Mouse (Mus musculus) forebrain, postnatal 0 days (tissue): ENCODE results near the gene Ppp1r3d. TPM values are rescaled to one million over a fixed set of nuclear protein-coding genes. Genes with fewer than 3 reads are reported as not detected.

Source experiments
- ATAC-seq: fragments of 200-750 bp; cut with Nextera tagmentation; 2 replicates; pipeline ENCODE4 v1.8.0; 2017; ENCODE audit warnings: mild to moderate bottlenecking, moderate library complexity
- DNase-seq: peaks from one replicate; pipeline ENCODE4 v3.0.0-alpha.2; 2015
- H3K27ac ChIP-seq: fragments of 300-500 bp; sonication (generic); 2 replicates; pipeline ENCODE4 v1.5.1; 2014; ENCODE audit warnings: low read depth, mild to moderate bottlenecking, antibody characterized with exemption, low read length, moderate library complexity, mixed read lengths
- H3K27me3 ChIP-seq: fragments of 300-500 bp; sonication (generic); 2 replicates; pipeline ENCODE4 v1.6.1; 2014; ENCODE audit warnings: mild to moderate bottlenecking, low read length, mixed read lengths; ENCODE audit not compliant: insufficient read depth
- H3K36me3 ChIP-seq: fragments of 300-500 bp; sonication (generic); 2 replicates; pipeline ENCODE4 v1.6.1; 2014; ENCODE audit warnings: mild to moderate bottlenecking, moderate library complexity; ENCODE audit not compliant: insufficient read depth
- H3K4me1 ChIP-seq: fragments of 300-500 bp; sonication (generic); 2 replicates; pipeline ENCODE4 v1.6.1; 2014; ENCODE audit warnings: antibody characterized with exemption; ENCODE audit not compliant: insufficient read depth
- H3K4me2 ChIP-seq: fragments of 300-500 bp; sonication (generic); 2 replicates; pipeline ENCODE4 v1.6.1; 2014; ENCODE audit warnings: low read depth, mild to moderate bottlenecking, moderate library complexity
- H3K4me3 ChIP-seq: fragments of 300-500 bp; sonication (generic); 2 replicates; pipeline ENCODE4 v1.5.1; 2014; ENCODE audit warnings: low read depth, low read length, mixed read lengths
- H3K9ac ChIP-seq: fragments of 300-500 bp; sonication (generic); 2 replicates; pipeline ENCODE4 v1.6.1; 2014; ENCODE audit warnings: mild to moderate bottlenecking
- H3K9me3 ChIP-seq: fragments of 300-500 bp; sonication (generic); 2 replicates; pipeline ENCODE4 v1.6.1; 2016; ENCODE audit warnings: low read length
- CTCF ChIP-seq: sonication (generic); IDR thresholded peaks from 2 replicates; pipeline ENCODE4 v1.5.1; 2016; ENCODE audit warnings: antibody characterized with exemption, control low read depth, low read depth
- WGBS: fragments of 180-500 bp; shearing (Covaris S2); extraction: QIAGEN DNeasy Blood & Tissue Kit; methylation state at CpG from one replicate; pipeline ENCODE4 v1.1.7; 2014; 5-methylcytosine and 5-hydroxymethylcytosine counted together
- polyA plus RNA-seq: library from polyadenylated mRNA; unstranded; fragments of >200 nt; fragmentation: Nextera tagmentation; extraction: Ambion mirVana; gene quantifications from 2 replicates; pipeline ENCODE4 v1.2.1, GENCODE M21; 2015
- total RNA-seq: library from RNA; depleted of rRNA; stranded (reverse); fragments of >200 nt; gene quantifications from 2 replicates; pipeline ENCODE4 v1.2.3, GENCODE M21; 2014

The Ppp1r3d gene
- total and polyA plus RNA-seq, 2 experiments from 2014 or later, result 3.8 to 8.8 TPM

DNA sequence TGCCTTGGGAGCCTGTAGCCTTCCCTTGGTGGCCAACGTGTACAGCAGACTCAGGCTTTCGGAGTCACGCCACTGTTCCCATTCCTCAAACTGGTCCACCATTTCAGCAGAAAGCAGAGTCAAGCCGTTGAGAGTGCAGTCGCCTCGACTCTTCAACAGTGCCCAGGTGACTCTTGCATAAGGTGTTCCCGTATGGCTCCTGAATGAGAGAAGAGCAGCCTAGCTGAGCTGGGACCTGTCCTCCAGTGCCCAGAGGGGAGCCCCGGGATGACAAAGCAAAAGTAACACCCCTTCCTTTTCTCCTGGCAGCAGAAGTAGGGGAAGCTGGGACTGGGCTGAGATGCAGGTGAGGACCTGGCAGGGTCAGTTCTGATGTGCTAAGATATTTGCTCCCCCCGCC, 13.9 kb upstream of the Ppp1r3d start:
- ATAC-seq (no peak), DNase-seq (no peak)
- no peak overlapping the region for H3K4me3 ChIP-seq
- no peak for TF ChIP-seq CTCF
- H3K4me1 ChIP-seq, result no peaks in the 10 kb centered on the region
- no peaks in the 10 kb centered on the region for H3K36me3 ChIP-seq
- H3K27ac ChIP-seq, result no peak overlapping the region
- H3K9me3 ChIP-seq, result no peaks in the 10 kb centered on the region
- H3K27me3 ChIP-seq, result no peaks in the 10 kb centered on the region
- no peak overlapping the region for H3K4me2 ChIP-seq
- 86% methylated on average over 9 of the region's 9 CpGs for WGBS
- no peak overlapping the region for H3K9ac ChIP-seq

GRCm38 (mm10) chr2:178427181-178427580, 12.9 kb upstream of the Ppp1r3d start:
- Histone ChIP-seq H3K36me3 (no peaks in the 10 kb centered on the region), H3K4me1 (no peaks in the 10 kb centered on the region), H3K4me2 (no peak overlapping the region), H3K9me3 (no peaks in the 10 kb centered on the region), H3K27me3 (no peaks in the 10 kb centered on the region), H3K4me3 (no peak overlapping the region), H3K9ac (no peak overlapping the region), H3K27ac (no peak overlapping the region)
- ATAC-seq (no peak), DNase-seq (no peak)
- TF ChIP-seq CTCF, result no peak
- 81% methylated on average over 5 of the region's 5 CpGs for WGBS

GRCm38 (mm10) chr2:178426229-178426628, 12.0 kb upstream of the Ppp1r3d start:
- H3K27me3 ChIP-seq, result no peaks in the 10 kb centered on the region
- WGBS, result 42% methylated on average over 4 of the region's 4 CpGs
- H3K27ac ChIP-seq, result no peak overlapping the region
- no peak overlapping the region for H3K9ac ChIP-seq
- peak; percentile 77 for TF ChIP-seq CTCF
- H3K9me3 ChIP-seq, result no peaks in the 10 kb centered on the region
- H3K36me3 ChIP-seq, result no peaks in the 10 kb centered on the region
- no peak overlapping the region for H3K4me3 ChIP-seq
- DNase-seq (peak; percentile 77), ATAC-seq (peak; percentile 69; the same call in 1 of the 2 replicates)
- no peak overlapping the region for H3K4me2 ChIP-seq
- H3K4me1 ChIP-seq, result no peaks in the 10 kb centered on the region

DNA sequence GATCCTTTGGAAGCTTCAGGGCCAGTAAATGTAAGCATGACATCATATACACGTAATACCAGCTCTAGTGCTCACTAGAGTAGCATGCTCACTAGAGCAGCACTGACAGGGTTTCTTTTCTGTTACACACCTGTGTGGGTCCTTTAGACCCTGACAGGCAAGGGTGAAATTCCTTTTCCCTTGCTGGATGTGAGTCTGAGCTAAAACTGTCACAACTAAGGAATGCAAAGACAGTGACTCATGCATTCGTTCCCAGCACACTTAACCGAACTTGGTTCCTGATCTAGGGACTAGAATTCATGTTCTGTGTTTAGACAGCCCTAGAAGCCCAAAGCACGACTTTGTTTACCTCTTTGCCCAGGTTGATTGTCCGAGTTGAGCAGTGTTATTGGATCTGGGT, 9.0 kb upstream of the Ppp1r3d start:
- H3K9ac ChIP-seq, result no peak overlapping the region
- 79% methylated on average over 5 of the region's 5 CpGs for WGBS
- no peaks in the 10 kb centered on the region for H3K4me1 ChIP-seq
- TF ChIP-seq CTCF, result no peak
- no peaks in the 10 kb centered on the region for H3K9me3 ChIP-seq
- no peak overlapping the region for H3K4me2 ChIP-seq
- H3K27ac ChIP-seq, result no peak overlapping the region
- no peak overlapping the region for H3K4me3 ChIP-seq
- H3K36me3 ChIP-seq, result no peaks in the 10 kb centered on the region
- ATAC-seq (no peak), DNase-seq (no peak)
- H3K27me3 ChIP-seq, result no peaks in the 10 kb centered on the region

DNA sequence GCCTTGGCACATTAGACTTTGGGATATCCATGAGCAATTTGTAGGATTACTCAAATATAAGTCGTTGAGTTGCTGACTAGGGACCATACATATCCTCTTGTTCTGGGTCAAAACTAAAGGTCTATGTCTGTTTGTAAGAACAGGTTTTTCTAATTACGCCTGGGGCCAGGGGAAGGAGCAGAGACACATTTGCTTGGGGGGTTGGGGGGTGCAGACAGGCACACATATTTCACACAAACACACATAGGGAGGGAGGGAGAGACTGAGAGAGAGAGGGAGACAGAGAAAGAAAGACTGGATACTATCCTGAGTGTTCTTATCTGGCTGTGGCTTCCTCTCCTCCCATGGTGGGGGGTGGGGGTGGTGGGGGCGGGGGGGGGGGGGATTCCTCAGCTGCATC, 7.9 kb upstream of the Ppp1r3d start:
- H3K9ac ChIP-seq, result no peak overlapping the region
- H3K36me3 ChIP-seq, result no peaks in the 10 kb centered on the region
- no peaks in the 10 kb centered on the region for H3K9me3 ChIP-seq
- 49% methylated on average over 3 of the region's 3 CpGs for WGBS
- no peak for DNase-seq
- no peak for ATAC-seq
- H3K27ac ChIP-seq, result no peak overlapping the region
- H3K4me1 ChIP-seq, result no peaks in the 10 kb centered on the region
- no peak for TF ChIP-seq CTCF
- H3K4me3 ChIP-seq, result no peak overlapping the region
- H3K27me3 ChIP-seq, result no peaks in the 10 kb centered on the region
- no peak overlapping the region for H3K4me2 ChIP-seq

DNA sequence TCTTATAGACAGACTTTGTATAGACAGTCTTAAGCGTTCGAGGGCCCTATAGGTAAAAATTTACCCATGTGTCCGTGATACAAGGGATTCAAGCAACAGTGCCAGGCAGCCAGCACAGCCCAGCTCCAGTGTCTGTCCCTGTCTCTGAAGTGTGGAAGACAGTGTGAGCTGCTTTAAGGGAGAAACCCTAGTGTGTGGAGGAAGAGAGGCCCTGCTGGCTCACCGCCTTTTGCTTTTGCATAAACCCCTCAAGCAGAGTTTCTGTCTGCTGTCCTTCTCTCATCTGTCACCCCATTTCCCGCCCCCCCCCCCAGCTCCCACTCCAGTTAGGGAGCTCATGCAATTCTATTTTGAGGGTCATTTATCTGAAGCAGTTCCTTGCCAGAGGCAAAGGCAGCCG, 7.3 kb upstream of the Ppp1r3d start:
- 63% methylated on average over 6 of the region's 6 CpGs for WGBS
- no peak for TF ChIP-seq CTCF
- no peak for DNase-seq
- Histone ChIP-seq H3K9me3 (no peaks in the 10 kb centered on the region), H3K4me2 (no peak overlapping the region), H3K9ac (no peak overlapping the region), H3K27ac (no peak overlapping the region), H3K36me3 (no peaks in the 10 kb centered on the region), H3K4me3 (no peak overlapping the region), H3K4me1 (no peaks in the 10 kb centered on the region), H3K27me3 (no peaks in the 10 kb centered on the region)
- ATAC-seq, result no peak

- no peak for ATAC-seq
- Histone ChIP-seq H3K36me3 (no peaks in the 10 kb centered on the region), H3K9me3 (no peaks in the 10 kb centered on the region), H3K27ac (no peak overlapping the region), H3K27me3 (no peaks in the 10 kb centered on the region), H3K4me3 (no peak overlapping the region), H3K9ac (no peak overlapping the region), H3K4me2 (no peak overlapping the region), H3K4me1 (no peaks in the 10 kb centered on the region)
- WGBS, result 84% methylated on average over 9 of the region's 9 CpGs
- DNase-seq, result no peak
- no peak for TF ChIP-seq CTCF
Observed at GRCm38 (mm10) chr2:178420576-178420975, 6.3 kb upstream of the Ppp1r3d start.

- TF ChIP-seq CTCF, result no peak
- Histone ChIP-seq H3K4me2 (no peak overlapping the region), H3K4me3 (no peak overlapping the region), H3K36me3 (no peaks in the 10 kb centered on the region), H3K27ac (no peak overlapping the region), H3K9ac (no peak overlapping the region), H3K4me1 (0 out of 2 replicates have a peak, but pooled peaks cover 3% of the 10 kb centered on the region), H3K27me3 (no peaks in the 10 kb centered on the region), H3K9me3 (no peaks in the 10 kb centered on the region)
- WGBS, result 80% methylated on average over 4 of the region's 4 CpGs
- ATAC-seq, result no peak
- DNase-seq, result no peak
Observed at GRCm38 (mm10) chr2:178416970-178417369, 2.7 kb upstream of the Ppp1r3d start.
